Mouse (Mus musculus) brown adipose tissue, adult 24 weeks (tissue): ENCODE measurements around the gene Naxd. TPM values are rescaled to one million over a fixed set of nuclear protein-coding genes. Genes with fewer than 3 reads are reported as not detected.
A peak's percentile ranks its signal among the peaks of the same experiment; 100 is the strongest.

Source experiments
- H3K27ac ChIP-seq: fragments of 200-500 bp; replicated peaks from 2 replicates; pipeline ENCODE4 v1.5.1; 2012; ENCODE audit warnings: low read depth, mild to moderate bottlenecking, low read length
- H3K4me1 ChIP-seq: fragments of 200-500 bp; 2 replicates; pipeline ENCODE4 v1.6.1; 2012; ENCODE audit warnings: low read length, mixed read lengths; ENCODE audit not compliant: control insufficient read depth, insufficient read depth, insufficient read length
- H3K4me3 ChIP-seq: fragments of 200-500 bp; 2 replicates; pipeline ENCODE4 v1.5.1; 2012; ENCODE audit warnings: low read depth, mild to moderate bottlenecking, low read length, moderate library complexity; ENCODE audit not compliant: insufficient read depth
- polyA plus RNA-seq: library from polyadenylated mRNA; stranded (reverse); fragments of >200 nt; gene quantifications from 2 replicates; pipeline ENCODE4 v1.2.4, GENCODE M21; 2012; ENCODE audit not compliant: missing spikeins, insufficient read depth, insufficient read length

Naxd gene
- polyA plus RNA-seq, 1 experiment: 65.0 TPM

- peaks cover 2% of the 10 kb centered on the region; the same call in 1 of the 2 replicates for H3K4me1 ChIP-seq
- no peak overlapping the region for H3K27ac ChIP-seq
- H3K4me3 ChIP-seq: no peak overlapping the region
Observed at GRCm38 (mm10) chr8:11552390-11552789, 55.1 kb downstream of the Naxd start.

DNA sequence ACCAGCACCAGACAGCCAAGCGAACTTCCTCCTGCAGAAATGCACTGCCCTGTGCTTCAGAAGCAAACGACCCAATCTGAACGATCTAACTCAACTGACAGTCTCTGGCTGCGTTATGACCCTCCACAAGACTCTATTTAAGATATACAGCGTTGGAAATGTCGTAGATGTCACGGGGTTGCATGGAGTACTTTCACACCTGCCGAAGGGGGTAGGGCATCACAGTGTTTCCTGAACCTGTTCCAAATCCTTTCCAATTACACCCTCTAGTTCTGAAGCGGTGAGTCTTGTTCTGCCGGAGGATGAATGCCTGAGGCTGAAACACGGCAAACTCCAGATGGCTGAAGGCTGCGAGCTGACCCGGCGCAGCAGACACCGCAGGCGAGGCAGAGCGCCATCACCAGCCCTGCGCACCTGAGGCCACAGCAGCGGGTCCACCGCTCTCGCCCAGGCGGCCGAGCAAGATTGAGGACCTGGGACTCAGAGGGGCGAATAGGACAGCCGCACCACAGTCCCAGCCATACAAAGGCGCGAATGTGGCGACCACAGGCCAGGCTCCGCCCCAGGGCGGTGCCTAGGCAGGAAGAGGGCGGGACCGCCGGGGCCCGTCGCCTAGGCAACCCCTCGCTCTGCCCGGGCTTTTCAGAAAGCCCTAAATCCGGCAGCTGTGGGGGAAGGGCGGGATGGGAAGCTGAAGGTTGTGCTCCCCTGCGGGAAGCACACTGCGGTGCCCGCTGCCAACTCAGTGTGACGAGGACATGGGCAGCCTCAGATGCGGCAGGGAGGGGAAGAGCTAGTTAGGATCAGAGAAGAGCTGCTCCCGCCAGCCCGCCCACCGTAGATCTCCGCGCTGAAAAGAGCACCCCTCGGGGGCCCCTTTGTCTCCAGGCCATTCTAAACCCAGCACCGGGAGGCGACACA is 57.8 kb downstream of the Naxd start, which contains the start of gene Ing1:
TSS of gene Ing1 (plus strand) at position 773 of the 921 bp plus-strand sequence.
- no peaks in the 10 kb centered on the region for H3K4me1 ChIP-seq
- H3K27ac ChIP-seq: peak within 1 kb of the TSS; percentile 79
- peak within 1 kb of the TSS; percentile 83 for H3K4me3 ChIP-seq

- Histone ChIP-seq H3K4me1 (no peaks in the 10 kb centered on the region), H3K4me3 (peak overlapping the region; percentile 83), H3K27ac (peak overlapping the region; percentile 79)
Observed at GRCm38 (mm10) chr8:11555720-11556591, 58.6 kb downstream of the Naxd start.

- H3K4me1 ChIP-seq: no peaks in the 10 kb centered on the region
- peak overlapping the region; percentile 45; the same call in 1 of the 2 replicates for H3K27ac ChIP-seq
- peak overlapping the region; percentile 83 for H3K4me3 ChIP-seq
Observed at GRCm38 (mm10) chr8:11556691-11557423, 59.6 kb downstream of the Naxd start.

GRCm38 (mm10) chr8:11557424-11557767 is 60.1 kb downstream of the Naxd start:
- Histone ChIP-seq H3K27ac (peak overlapping the region; percentile 45), H3K4me1 (no peaks in the 10 kb centered on the region), H3K4me3 (peak overlapping the region; percentile 83)

DNA sequence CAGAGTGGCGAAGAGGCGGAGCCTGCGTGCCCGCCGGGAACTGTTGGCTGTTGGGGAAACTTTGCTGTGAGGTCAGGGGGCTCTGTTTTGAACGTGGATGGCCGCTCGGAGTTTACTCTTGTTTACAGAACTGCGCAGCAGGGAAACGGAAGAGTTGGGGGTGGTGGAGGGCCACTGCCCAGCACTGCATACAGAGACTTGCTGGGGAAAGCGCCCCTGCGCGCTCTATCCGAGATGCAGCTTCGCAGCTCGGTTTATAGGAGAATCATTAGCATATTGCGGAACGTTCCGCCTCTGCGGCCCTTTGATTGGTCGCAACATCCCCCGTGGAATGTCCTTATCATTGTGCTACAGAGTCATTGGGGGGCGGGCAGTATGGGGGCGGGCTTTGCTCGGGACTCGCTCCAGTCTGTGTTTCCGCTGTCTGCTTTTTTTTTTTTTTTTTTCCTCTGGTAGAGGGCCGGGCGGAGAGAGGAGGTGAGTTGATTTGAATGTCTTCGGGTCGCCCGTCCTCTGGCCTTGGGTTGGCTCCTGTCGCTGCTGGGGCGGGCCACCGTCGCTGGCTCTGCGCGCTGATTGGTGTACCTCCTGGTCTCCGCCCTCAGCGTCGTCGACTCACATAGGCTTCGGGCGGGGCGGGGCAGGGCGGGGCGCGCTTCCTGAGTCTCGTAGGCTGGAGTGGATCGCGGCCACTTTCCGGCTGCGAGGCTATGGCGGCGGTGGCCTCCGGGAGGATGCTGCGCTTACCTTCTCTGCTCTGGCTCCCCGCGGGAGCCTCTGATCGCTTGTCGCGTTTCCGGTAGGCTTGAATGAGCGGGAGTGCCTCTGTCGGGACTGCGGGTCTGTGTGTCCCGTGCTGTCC is 60.7 kb downstream of the Naxd start:
- H3K4me1 ChIP-seq: no peaks in the 10 kb centered on the region

DNA sequence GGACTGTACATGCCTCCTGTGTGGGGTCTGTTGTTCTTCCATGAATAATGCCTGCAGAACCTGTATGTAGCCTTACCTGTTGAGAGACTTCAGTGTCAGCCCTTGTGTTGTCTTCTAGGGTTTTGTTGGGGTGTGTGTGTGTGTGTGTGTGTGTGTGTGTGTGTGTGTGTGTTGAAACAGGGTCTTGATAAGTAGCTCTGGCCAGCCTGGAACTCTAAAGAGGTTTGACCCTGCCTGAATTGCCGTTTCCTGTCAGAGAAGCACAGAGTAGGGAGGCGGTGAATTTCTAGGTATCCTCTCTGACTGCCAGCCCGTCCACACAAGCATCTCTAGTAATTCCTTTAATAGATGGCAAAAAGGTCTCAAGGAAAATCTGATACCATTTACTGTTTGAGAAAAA is 62.2 kb downstream of the Naxd start:
- Histone ChIP-seq H3K4me1 (no peaks in the 10 kb centered on the region), H3K4me3 (no peak overlapping the region), H3K27ac (no peak overlapping the region)

More for the DNA sequence above, 60.7 kb downstream of the Naxd start:
- peak overlapping the region; percentile 83 for H3K4me3 ChIP-seq
- H3K27ac ChIP-seq: peak overlapping the region; percentile 83

DNA sequence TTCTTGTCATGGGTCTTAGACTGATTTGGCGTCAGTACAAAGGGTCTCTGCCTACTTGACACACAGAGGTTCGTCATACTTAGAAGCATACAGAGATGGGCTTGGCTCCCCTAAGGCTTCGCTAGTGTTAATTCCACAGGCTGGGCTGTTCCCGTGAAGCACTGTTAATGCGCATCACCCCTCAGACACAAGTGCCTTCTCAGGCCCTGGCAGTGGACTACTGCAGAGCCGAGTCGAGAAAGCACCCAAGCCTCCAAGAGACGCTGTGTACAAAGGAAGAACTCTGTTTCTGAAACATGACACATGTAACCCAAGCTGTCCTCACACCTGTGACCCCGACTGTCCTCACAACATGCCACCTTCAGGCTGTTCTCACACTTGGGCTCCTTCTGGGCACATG is 62.9 kb downstream of the Naxd start:
- Histone ChIP-seq H3K4me3 (no peak overlapping the region), H3K4me1 (no peaks in the 10 kb centered on the region), H3K27ac (no peak overlapping the region)

- Histone ChIP-seq H3K4me3 (no peak overlapping the region), H3K4me1 (no peaks in the 10 kb centered on the region), H3K27ac (no peak overlapping the region)
Observed at GRCm38 (mm10) chr8:11564236-11564635, 66.9 kb downstream of the Naxd start.

Other genes with a start within 250 kb of the Naxd start
- 51.1 and 77.2 TPM in 2 replicates for gene Col4a2, start 184.7 kb upstream of the Naxd start, polyA plus RNA-seq
- gene Col4a1, start 184.7 kb upstream of the Naxd start, polyA plus RNA-seq: 142 and 186 TPM in 2 replicates
- 1.6 and 3.2 TPM in 2 replicates for gene Rab20, start 18.8 kb upstream of the Naxd start, polyA plus RNA-seq
- 43.7 and 44.1 TPM in 2 replicates for gene Cars2, start 53.3 kb downstream of the Naxd start, polyA plus RNA-seq
- gene Ing1, start 58.1 kb downstream of the Naxd start, polyA plus RNA-seq: 13.9 and 17.2 TPM in 2 replicates
- gene Ankrd10, start 138.3 kb downstream of the Naxd start, polyA plus RNA-seq: 4.5 and 10.3 TPM in 2 replicates
- not detected in 2 replicates for gene 1700016D06Rik, start 203.6 kb downstream of the Naxd start, polyA plus RNA-seq
- gene Arhgef7, start 230.2 kb downstream of the Naxd start, polyA plus RNA-seq: 14.8 and 17.4 TPM in 2 replicates